Mouse (Mus musculus) T-cell, adult 66 days (primary cell): Measurements from ENCODE around the gene Prop1. TPM values are rescaled to one million over a fixed set of nuclear protein-coding genes. Genes with fewer than 3 reads are reported as not detected.

Experiments used
- total RNA-seq, 2 experiments: library from RNA; stranded (reverse); gene quantifications; 3 replicates in 1 of 2; 4 replicates in 1 of 2; pipeline ENCODE4 v1.2.4; 2023

Prop1 gene
- not detected for total RNA-seq

DNA sequence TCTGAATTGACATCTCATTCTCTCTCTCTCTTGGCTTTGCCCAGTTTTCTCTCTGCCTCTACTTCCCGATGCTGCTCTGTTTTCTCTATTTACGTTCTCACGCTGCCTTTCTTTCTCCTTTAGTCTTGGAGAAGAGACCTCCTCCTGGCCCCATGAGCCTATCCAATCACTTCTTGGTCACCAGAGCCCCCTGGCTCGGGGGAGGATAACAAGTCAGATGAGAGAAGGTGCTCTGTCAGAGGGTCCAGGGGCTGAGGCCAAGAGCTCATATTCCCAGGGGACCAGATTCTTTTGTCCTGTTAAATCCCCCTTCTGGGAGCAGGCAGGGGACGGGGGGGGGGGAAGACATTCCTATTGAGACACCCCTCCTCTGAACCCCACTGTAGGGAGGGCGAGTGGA lies at the start of gene Prop1:
Gene Prop1 (minus strand): TSS at position 101 of the 400 bp plus-strand sequence.

DNA sequence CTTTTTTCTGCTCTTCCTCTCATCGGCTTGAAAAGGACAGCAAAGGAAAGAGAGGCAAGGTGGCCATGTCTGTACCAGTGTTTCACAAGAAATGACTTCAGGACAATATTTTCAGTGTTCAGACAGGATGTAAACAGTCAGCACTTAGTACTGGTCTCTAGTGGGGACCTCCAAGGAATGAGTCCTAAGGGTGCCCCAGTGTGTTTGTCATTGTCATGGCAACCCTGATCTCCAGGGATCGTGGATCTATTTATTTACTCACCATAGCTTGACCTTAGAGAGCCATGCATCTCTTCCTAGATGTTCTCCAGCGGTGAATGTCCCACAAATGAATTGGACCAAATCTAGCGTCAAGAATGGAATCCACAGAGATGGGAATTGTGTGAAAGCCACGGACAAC lies 49.7 kb upstream of the Prop1 start, which contains the start of gene Olfr51:
Gene Olfr51 (plus strand): TSS at position 301 of the 400 bp plus-strand sequence.

DNA sequence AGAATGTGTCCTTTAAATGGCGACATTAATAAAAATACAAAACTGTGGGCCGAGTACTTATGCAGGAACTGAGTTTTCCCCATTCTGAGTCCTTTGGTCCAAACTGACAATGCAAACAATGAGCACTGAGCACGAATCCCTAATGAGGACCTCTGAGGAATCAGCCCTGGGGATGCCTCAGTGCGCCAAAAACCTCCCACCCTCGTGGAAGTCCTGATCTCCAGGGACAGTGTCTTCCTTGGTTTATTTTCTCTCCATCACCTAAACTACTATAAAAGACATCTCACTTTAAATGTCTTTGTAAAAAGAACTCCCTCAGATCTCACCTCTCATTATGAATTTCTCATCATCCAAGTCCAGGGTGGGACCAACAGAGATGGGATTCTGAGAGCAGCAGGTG lies 28.1 kb upstream of the Prop1 start, which contains the start of gene Olfr1377:
Gene Olfr1377 (plus strand): TSS at position 301 of the 400 bp plus-strand sequence.

GRCm38 (mm10) chr11:50966230-50966629 lies 12.7 kb upstream of the Prop1 start, which contains the start of gene Olfr1378:
Olfr1378 (plus strand) TSS chr11:50966530.

GRCm38 (mm10) chr11:50943506-50943905 lies 10.1 kb downstream of the Prop1 start, which contains the start of gene 4933414I15Rik:
4933414I15Rik (minus strand) TSS chr11:50943765.

DNA sequence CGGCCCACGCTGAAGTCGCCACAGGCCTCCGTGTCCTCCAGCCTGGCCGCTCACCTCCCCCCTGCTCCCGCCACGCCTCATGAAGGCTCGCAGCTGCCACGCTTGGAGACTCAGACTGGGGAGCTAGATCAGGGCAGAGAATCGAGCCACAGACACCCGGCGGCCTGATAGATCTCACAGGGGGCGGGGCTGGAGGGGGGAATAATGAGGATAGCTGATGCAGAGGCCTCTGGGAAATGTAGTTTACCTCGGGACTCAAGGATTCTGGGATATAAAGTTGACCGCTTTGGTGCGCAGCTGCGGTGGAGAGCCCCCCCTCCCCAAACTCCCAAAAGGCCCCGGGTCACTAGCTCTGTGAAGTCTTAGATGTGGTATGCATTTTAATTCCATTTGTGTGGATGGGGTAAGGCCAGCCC lies 22.1 kb downstream of the Prop1 start, which contains the start of gene Zfp354b:
Gene Zfp354b (minus strand): TSS at position 183 of the 416 bp plus-strand sequence.

GRCm38 (mm10) chr11:50915671-50916320 lies 37.8 kb downstream of the Prop1 start, which contains the start of gene Zfp2:
Zfp2 (minus strand) TSS chr11:50916165.

Other genes starting within 250 kb of the Prop1 start
- gene Zfp354c, start 126.0 kb downstream of the Prop1 start, total RNA-seq, result 10 to 100 TPM; 16.2 to 21.5 TPM
- under 1 TPM; 0.41 to 0.90 TPM for gene Zfp879, start 112.2 kb downstream of the Prop1 start, total RNA-seq
- gene Grm6, start 103.1 kb downstream of the Prop1 start, total RNA-seq, result 10 to 100 TPM; 10.3 to 12.8 TPM
- gene Zfp454, start 66.1 kb downstream of the Prop1 start, total RNA-seq, result under 1 TPM; 0.38 to 0.39 TPM
- 1 to 10 TPM; 2.1 to 2.4 TPM for gene Zfp2, start 37.6 kb downstream of the Prop1 start, total RNA-seq
- gene Zfp354b, start 22.1 kb downstream of the Prop1 start, total RNA-seq, result not detected
- gene 4933414I15Rik, start 10.0 kb downstream of the Prop1 start, total RNA-seq, result not detected
- gene Olfr1378, start 12.8 kb upstream of the Prop1 start, total RNA-seq, result not detected
- not detected for gene Olfr1377, start 28.2 kb upstream of the Prop1 start, total RNA-seq
- not detected for gene Olfr51, start 49.8 kb upstream of the Prop1 start, total RNA-seq
- not detected for gene Olfr54, start 60.5 kb upstream of the Prop1 start, total RNA-seq
- not detected for gene Olfr1375, start 94.3 kb upstream of the Prop1 start, total RNA-seq
- gene Zfp354a, start 105.5 kb upstream of the Prop1 start, total RNA-seq, result not detected